In the genomic region with DNA sequence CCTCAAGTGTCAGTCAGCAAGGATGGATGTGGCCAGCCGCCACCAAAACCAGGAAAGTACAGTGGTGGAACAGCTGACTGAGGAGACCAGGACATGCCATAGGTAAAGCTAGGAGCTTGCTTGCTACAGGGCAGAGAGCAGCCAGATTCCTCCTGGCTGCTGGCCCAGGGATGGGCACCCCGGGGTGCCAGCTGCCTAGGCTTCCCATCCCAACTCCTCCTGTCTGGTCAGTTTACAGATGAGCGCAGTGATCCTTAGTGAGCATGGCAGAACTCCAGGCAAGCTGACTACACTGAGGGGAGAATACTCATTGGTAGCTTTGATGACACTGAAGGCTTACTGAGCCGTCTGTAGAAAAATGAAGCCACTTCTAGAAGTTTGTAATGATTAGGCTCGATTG, we compare ENCODE assay signal across 13 mouse cellular contexts. TPM values are rescaled to one million over a fixed set of nuclear protein-coding genes. Genes with fewer than 3 reads are reported as not detected.
DNase-seq lines count a peak whose midpoint lies in the region; ATAC-seq and TF ChIP-seq lines count a peak whose summit lies in the region.
"Had no signal": no experiment of that assay in that cellular context is flagged by ENCODE, and none has a peak within 500 bp of the region (broad histone marks: within the 10 kb centered on the region; RNA-seq: fewer than 3 reads in every experiment).

No protein-coding gene starts in this region.

- H3K4me2 ChIP-seq in stomach, embryonic 15.5 days, result no peak overlapping the region

- no peak overlapping the region for H3K4me3 ChIP-seq in gastrocnemius, adult 2 months
- no peak overlapping the region for H3K4me3 ChIP-seq in thymus, adult 2 months (ENCODE audit: control insufficient read depth, insufficient read depth, low read length)
- H3K4me3 ChIP-seq in stomach, embryonic 15.5 days (replicated peaks), result no peak overlapping the region

- no peak for TF ChIP-seq POLR2A in thymus, adult 2 months (IDR thresholded peaks at IDR 0.05; ENCODE audit: control insufficient read depth, extremely low read depth, insufficient read depth, low read length, poor library complexity)

- no peak overlapping the region for H3K9ac ChIP-seq in stomach, embryonic 15.5 days

- H3K9me3 ChIP-seq in stomach, embryonic 15.5 days, result no peaks in the 10 kb centered on the region

- H3K27ac ChIP-seq in gastrocnemius, adult 2 months, result peak overlapping the region; percentile 38; the same call in 1 of the 2 replicates
- H3K27ac ChIP-seq in thymus, adult 2 months (ENCODE audit: control insufficient read depth, insufficient read depth, low read length), result peak overlapping the region; percentile 71
- peak overlapping the region; percentile 13; the same call in 1 of the 2 replicates for H3K27ac ChIP-seq in stomach, embryonic 15.5 days

- peak; percentile 63 for DNase-seq in gastrocnemius, adult 2 months
- DNase-seq in gastrocnemius, postnatal 14 days, result no peak
- DNase-seq in kidney, postnatal 14 days, result peak; percentile 30
- no peak for DNase-seq in kidney, postnatal 4 days
- DNase-seq in thymus, adult 2 months, result no peak
- DNase-seq in thymus, postnatal 25 days, result no peak
- DNase-seq in T-cell, adult 2 months (ENCODE audit: low spot score), result no peak
- DNase-seq: kidney, adult 9 months; lung, postnatal 36 days had no signal

- WGBS in thymus, adult 2 months, result 55% methylated on average over 5 of the region's 5 CpGs
- 62% methylated on average over 5 of the region's 5 CpGs for WGBS in stomach, embryonic 15.5 days

- H3K4me1 ChIP-seq in thymus, adult 2 months (replicated peaks; ENCODE audit: control insufficient read depth, insufficient read depth, low read length), result peaks cover 66% of the 10 kb centered on the region
- peaks cover 47% of the 10 kb centered on the region for H3K4me1 ChIP-seq in stomach, embryonic 15.5 days

- H3K36me3 ChIP-seq in thymus, adult 2 months (ENCODE audit: control insufficient read depth, insufficient read depth, low read length), result no peaks in the 10 kb centered on the region
- no peaks in the 10 kb centered on the region for H3K36me3 ChIP-seq in stomach, embryonic 15.5 days

- intact Hi-C loops in gastrocnemius, adult 2 months (cut with DNase I), result no loop called here
- intact Hi-C loops in gastrocnemius, postnatal 14 days (cut with DNase I; ENCODE audit: low total_unique reads), result no loop called here

- no peak for TF ChIP-seq CTCF in gastrocnemius, adult 2 months (IDR thresholded peaks at IDR 0.05)
- no peak for TF ChIP-seq CTCF in thymus, adult 2 months (IDR thresholded peaks at IDR 0.05; ENCODE audit: borderline replicate concordance, control insufficient read depth, extremely low read depth, insufficient read depth, low read length, poor library complexity)

- no peak for ATAC-seq in stomach, embryonic 15.5 days (ENCODE audit: insufficient read depth, low FRiP score, low read depth)
- ATAC-seq: activated CD4-positive, CD25-positive, alpha-beta regulatory T cell, adult 4 months had no signal

- no peaks in the 10 kb centered on the region for H3K27me3 ChIP-seq in thymus, adult 2 months (ENCODE audit: control insufficient read depth, insufficient read depth, low read length)
- H3K27me3 ChIP-seq in stomach, embryonic 15.5 days (replicated peaks), result no peaks in the 10 kb centered on the region

RNA-seq across cellular contexts. Expression of a gene that starts 32.7 kb away (rescaled TPM):
- 10 to 100 TPM; 18.0 to 20.4 TPM for total RNA-seq in gastrocnemius, adult 2 months (2021)
- total RNA-seq in gastrocnemius, postnatal 14 days (2021), result 10 to 100 TPM; 32.0 to 41.9 TPM
- polyA plus RNA-seq in thymus, adult 2 months (2012; rRNA removed), result 2.7 and 4.1 TPM in 2 replicates
- 2.7 and 2.8 TPM in 2 replicates for polyA plus RNA-seq in stomach, embryonic 15.5 days (2015; fragmentation: Nextera tagmentation; extraction: Ambion mirVana)
- total RNA-seq: left cerebral cortex, postnatal 10 days had no signal
- polyA plus RNA-seq: activated CD4-positive, CD25-positive, alpha-beta regulatory T cell, adult 4 months; neural tube, embryonic 11.5 days had no signal

RNA-seq across cellular contexts. Expression of a gene that starts 49.2 kb away (rescaled TPM):
- 10 to 100 TPM; 32.7 to 38.3 TPM for total RNA-seq in gastrocnemius, adult 2 months (2021)
- total RNA-seq in gastrocnemius, postnatal 14 days (2021), result 10 to 100 TPM; 26.2 to 28.4 TPM
- 10.3 and 13.7 TPM in 2 replicates for polyA plus RNA-seq in thymus, adult 2 months (2012; rRNA removed)
- polyA plus RNA-seq in stomach, embryonic 15.5 days (2015; fragmentation: Nextera tagmentation; extraction: Ambion mirVana), result 18.2 and 20.1 TPM in 2 replicates

Comparison
In these comparisons a context has a peak if more than half of its experiments do, and no peak if none do; other contexts are left out.
1. DNase-seq: peak in gastrocnemius, adult 2 months (single experiment) and kidney, postnatal 14 days (single experiment); none in gastrocnemius, postnatal 14 days (single experiment), kidney, postnatal 4 days (0 of 2), thymus, adult 2 months (single experiment), thymus, postnatal 25 days (single experiment) and T-cell, adult 2 months (single experiment).
2. H3K27ac ChIP-seq: peak in every context shown above with its lines; median percentile 71 in thymus, adult 2 months; 38 in gastrocnemius, adult 2 months; 13 in stomach, embryonic 15.5 days.